Mouse (Mus musculus) left cerebral cortex, adult 9 months (tissue): Measurements from ENCODE around the gene Usp5.
"Not testable (repeated sequence)": the region's sequence is repeated elsewhere in the genome, so short reads cannot be mapped to it uniquely, and the experiment has no call there.

Source experiments
- DNase-seq, 2 experiments: peaks; one replicate each; pipeline ENCODE4 v3.0.0; 2022; ENCODE audit warnings: low spot score in 2 of 2

Usp5 gene

DNA sequence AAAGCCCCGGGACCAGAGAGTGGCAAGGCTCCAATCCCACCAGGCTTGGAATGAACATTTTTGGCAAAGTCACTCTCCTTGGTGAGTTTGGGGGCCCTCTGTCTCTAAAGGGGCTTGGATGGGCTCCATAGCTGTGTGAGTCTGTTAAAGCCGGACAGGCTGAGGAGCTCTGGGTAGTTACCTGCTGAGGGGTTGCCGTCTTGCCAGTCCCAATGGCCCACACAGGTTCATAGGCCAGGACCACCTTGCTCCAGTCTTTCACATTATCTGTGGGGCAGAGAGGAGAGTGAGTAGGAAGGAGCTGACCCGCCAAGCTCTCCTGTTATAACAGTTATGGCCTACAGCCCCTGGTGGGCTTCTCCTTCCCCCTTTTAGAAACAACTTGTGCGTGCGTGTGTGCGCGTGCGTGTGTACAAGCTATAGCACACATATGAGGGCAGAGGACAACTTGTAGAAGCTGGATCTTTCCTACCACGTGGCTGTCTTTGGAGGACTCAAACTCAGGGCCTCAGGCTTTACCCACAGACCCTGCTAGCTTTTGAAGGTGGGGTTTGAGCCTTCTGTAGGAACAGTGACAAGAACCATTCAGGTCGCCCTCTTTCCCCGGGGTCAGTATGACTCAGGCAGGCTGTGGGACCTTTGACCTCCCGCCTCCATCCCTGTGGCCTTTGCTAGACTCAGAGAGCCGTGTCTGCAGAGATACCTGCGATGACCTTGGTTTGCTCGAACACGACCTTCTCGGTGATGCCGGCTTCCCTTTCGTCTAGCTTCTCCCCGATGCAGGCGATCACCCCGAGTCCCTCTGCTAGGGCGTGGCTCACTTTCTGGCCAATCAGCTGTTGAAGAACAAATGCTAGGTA, 17.4 kb downstream of the Usp5 start:
- no peak for DNase-seq

DNA sequence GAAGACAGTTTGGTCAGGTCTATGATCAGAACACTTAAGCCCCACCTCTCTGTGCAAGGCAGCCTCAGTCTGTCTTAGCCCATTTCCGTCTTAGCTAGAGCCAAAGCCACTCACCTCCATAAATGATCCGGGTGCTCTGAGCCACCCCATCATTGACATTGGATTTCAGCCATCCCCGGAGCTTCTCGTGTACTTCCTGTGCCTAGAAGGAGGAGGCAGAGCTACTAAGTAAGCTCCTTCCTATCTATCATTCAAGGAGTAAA, 17.9 kb downstream of the Usp5 start:
- DNase-seq: no peak

DNA sequence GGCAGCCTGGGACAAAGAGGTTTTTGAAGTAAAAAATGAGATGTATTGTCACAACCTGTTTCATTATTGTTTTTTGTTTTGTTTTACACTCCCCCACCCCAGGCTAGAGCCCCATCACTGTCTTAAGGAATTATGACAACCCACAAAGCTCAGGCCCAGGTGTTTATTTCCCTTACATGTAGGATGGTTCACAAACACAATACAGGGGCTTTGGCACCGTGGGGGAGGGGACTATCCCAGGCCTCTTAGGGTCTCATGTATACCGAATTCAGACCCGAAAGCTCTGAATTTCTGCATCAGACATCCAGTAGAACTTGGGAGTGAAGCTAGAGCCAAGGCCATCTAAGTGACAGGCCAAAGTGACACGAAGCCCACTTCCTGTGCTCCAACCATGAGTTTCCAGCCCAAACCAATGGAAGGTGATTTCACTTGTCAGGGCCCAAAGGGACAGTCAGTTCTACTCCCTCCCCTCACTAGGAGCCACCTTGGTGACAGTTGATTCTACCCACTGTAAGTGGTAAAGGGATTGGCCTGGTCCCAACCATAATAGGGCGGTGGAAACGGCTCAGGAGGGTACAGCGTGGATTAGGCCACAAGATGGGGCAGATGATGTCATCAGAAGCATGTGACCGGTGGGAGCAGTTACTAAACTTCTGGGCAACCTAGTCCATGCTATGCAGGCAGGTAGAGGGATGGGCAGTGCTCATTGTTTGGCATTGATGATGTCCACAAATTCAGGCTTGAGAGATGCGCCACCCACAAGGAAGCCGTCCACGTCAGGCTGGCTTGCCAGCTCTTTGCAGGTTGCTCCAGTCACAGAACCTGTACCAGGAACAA, 18.5 kb downstream of the Usp5 start:
- not testable (repeated sequence) for DNase-seq

DNA sequence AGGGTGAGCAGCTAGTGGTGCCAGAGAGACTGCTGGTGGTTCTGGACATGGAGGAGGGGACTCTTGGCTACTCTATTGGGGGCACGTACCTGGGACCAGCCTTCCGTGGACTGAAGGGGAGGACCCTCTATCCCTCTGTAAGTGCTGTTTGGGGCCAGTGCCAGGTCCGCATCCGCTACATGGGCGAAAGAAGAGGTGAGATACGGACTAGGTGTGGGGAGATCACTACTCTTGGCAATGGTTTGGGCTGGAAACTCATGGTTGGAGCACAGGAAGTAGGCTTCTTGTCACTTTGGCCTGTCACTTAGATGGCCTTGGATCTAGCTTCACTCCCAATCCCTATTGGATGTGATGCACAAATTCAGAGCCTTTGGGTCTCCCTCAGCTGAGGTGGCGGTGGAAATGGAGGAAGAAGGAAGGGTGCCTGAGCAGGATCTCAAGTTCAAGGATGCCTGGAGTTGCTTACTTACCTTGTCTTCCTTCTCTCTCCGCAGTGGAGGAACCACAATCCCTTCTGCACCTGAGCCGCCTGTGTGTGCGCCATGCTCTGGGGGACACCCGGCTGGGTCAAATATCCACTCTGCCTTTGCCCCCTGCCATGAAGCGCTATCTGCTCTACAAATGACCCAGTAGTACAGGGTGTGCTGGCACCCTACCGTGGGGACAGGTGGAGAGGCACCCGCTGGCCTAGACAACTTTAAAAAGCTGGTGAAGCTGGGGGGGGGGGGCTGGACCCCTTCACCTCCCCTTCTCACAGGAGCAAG, 19.3 kb downstream of the Usp5 start:
- DNase-seq: no peak

DNA sequence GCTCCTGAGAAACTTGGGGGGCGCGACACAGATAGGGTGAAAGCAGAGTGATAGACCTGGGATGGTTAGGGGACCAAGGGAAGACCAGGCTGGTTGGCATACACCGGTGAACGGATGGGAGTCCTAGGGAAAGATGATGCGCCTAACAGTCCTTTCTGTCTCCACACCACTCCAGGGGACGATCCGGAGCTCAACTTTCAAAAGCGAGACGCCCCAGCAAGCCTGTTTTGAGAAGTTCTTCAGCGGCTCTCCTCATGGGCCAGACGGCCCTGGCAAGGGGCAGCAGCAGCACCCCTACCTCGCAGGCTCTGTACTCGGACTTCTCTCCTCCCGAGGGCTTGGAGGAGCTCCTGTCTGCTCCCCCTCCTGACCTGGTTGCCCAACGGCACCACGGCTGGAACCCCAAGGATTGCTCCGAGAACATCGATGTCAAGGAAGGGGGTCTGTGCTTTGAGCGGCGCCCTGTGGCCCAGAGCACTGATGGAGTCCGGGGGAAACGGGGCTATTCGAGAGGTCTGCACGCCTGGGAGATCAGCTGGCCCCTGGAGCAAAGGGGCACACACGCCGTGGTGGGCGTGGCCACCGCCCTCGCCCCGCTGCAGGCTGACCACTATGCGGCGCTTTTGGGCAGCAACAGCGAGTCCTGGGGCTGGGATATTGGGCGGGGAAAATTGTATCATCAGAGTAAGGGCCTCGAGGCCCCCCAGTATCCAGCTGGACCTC, 20.1 kb downstream of the Usp5 start:
- DNase-seq: peak in 1 of 2 experiments; percentile 69

DNA sequence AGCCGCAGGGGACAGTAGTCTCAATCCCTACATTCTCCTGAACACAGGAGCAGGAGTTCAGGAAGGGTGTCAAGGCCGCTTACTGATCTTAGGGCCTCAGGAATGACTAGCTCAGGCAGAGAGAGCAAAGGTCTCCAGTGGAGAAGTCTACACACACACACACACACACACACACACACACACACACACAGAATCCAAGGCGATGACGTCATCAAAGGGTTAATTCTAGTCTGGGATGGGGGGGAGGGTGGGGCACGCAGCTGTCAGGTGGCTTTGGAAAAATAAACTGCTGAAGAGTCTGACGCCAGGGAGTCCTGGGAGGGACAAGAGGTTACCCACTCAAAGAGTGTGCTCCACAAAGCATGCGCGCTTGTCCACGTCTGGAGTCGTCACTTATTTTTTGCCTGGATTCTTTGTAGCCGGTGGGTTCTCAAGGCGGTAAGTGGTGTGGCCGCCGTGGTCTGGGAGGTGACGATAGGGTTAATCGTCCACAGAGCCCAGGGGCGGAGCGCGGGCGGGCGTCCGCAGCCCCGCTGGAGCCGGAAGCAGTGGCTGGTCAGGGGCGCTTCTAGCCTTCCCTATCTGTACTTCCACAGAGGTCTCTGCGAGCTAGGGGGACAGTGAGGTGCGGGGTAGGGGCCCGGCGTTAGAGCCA, 20.8 kb downstream of the Usp5 start, which contains the start of gene Spsb2:
Gene Spsb2 (plus strand): TSS at position 304 of the 655 bp plus-strand sequence.
- peak in 1 of 2 experiments; percentile 38 for DNase-seq

DNA sequence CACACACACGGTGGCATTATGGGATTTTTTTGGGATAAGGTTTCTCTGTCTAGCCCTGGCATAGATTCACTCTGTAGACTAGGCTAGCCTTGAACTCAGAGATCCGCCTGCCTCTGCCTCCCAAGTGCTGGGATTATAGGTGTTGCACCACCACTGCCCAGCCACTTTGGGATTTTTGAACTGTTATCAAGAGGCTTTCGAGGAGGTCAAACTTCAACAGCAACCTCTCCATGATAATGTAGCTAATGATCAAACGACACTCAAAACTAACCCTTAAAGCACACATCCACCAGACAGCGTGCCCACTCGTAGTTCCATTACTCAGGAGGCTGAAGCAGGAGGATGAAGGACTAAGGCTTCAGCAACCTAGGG, 21.3 kb downstream of the Usp5 start:
- no peak for DNase-seq

DNA sequence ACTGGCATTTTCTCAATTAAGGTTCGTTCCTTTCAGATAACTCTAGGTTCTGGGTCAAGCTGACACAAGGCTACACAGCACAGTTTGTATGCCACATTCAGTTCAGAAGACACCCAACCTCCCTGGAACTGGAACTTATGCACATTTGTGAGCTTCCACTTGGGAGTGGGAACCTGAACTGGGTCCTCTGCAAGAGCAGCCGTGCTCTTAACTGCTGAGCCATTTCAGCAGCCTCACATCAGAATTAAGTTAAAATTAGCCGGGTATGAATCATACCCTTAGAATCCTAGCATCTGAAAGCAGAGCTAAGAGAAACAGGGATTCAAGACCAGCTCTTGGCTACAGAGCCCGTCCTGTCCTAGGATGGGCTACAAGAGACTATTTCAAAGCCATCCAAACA, 21.9 kb downstream of the Usp5 start:
- DNase-seq: peak in 1 of 2 experiments; percentile 47

DNA sequence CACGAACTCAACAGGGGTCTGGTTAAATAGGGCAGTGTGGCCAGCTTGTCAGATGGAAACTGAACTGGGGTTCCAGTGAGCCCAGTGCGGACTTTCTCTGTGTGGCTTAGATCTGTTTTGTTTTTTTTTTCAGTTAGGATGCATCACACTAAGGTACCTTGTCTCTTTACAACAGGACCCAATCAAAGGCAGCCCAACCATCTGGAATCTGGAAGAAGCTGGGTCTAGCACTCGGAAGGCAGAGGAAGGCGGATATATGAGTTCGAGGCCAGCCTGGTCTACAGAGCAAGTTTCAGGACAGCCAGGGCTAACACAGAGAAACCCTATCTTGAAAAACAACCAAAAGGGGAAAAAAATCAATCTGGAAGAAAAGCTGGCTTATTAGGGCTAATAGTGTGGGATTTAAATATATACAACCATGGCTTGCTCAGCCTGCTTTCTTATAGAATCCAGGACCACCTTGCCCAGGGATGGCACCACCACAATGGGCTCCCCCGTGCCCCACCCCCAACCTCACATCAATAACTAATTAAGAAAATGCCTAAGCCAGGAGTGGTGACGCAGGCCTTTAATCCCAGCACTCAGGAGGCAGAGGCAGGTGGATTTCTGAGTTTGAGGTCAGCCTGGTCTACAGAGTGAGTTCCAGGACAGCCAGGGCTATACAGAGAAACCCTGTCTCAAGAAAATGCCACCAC, 22.7 kb downstream of the Usp5 start:
- DNase-seq: no peak

DNA sequence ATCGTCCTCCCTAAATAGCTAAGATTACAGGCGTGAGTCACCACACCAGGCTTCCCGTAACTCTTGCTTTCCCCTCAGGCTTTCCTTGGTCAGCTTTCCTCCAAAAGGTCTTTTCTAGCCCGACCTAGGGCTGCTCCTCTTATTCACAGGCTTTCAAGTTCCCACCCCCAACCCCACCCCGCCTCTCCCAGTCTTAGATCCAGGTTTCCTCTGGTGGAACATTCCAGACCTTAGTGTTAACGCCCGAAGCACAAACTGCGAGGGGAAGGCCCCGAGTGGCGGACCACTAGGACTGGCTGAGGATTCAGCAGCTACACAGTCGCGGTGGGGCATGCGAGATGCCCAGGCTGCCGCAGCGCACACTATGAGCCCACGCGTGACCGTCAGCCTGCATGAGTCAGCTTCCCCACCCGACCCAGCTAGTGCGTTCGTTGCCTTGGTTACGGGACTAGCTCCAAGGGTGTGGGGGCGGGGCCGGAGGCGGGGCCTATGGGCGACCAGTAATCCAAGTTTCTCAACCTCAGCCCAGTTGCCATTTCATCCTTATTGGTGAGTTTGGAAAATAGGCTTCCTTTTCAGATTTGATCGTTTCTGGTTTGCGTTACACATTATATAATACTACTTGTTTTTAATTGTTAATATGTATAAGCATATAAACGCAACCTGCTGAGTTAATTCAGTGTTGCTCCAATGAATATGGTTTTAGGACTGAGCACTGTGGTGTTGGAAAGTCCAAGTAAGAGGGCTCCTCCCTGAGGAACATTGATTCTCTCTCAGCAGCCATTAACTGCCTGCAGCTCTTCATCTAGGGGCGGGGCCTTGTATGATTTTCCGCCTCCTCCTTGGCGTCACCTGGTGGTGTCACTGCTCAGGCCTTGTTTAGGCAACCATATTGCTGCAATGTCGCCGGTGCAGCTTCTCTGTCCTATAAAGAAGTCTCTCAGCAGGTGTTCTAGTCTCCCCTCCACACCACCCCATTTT, 23.7 kb downstream of the Usp5 start:
- peak; percentile 93 to 95 for DNase-seq

DNA sequence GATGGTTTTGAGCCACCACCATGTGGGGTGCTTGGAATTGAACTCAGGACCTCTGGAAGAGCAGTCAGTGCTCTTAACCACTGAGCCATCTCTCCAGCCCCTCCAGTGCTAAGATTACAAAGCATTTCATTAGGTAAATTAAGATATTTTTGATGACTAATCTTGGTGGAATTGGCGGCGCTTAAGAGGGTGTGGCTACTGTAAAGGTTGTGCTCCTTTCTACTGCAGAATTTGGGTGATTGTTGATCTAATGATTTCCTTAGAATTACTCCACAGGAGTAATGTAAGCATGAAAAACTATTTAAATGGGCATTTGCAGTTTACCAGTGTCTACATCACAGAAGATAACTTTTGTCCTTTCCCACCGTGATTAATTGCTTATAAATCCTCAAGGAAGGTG, 24.9 kb downstream of the Usp5 start:
- no peak for DNase-seq

DNA sequence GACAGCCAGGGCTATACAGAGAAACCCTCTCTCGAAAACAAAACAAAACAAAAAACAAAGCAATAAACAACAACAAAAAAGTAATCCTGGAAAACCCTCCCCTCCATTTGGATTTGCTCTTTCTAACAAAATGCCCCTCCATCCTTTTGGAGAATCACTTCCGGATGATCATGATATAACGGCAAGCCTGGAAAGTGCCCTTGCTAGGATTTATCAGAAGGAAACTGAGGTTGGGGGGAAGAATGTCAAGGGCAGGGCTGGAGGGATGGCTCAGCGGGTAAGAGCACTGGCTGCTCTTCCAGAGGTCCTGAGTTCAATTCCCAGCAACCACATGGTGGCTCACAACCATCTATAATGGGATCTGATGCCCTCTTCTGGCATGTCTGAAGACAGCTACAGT, 25.6 kb downstream of the Usp5 start:
- not testable (repeated sequence) for DNase-seq

DNA sequence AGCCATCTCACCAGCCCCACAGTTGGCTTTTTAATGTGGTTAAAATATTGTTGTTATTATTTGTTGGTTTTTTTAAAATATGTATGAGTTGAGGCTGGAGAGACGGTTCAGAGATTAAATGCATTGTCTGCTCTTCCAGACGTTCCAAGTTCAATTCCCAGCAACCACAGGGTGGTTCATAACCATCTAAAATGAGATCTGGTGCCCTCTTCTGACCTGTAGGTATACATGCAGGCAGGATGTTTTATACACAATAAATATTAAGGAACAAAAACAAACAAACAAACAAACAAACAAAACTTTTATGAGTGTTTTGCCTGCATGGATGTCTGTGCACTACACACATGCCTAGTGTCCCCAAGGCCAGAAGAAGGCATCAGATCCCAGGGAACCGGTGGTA, 26.2 kb downstream of the Usp5 start:
- no peak for DNase-seq

DNA sequence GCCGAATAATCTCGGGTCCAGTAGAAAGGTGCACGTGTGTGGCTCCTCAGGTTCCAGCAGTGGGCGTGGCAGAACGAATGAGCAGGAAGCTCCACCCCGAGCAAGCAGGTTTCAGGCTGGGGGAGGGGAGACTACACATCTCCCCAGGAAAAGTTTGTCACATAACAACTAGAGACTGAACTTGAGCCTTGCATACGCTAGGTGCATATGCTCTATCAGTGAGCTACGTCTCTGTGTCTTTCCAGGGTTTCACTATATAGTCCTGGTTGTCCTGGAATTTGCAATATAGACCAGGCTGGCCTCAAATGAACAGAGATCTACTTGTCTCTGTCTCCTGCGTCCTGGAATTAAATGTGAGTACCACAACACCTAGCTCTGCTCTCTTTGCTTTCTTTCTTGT, 26.9 kb downstream of the Usp5 start:
- not testable (repeated sequence) for DNase-seq

DNA sequence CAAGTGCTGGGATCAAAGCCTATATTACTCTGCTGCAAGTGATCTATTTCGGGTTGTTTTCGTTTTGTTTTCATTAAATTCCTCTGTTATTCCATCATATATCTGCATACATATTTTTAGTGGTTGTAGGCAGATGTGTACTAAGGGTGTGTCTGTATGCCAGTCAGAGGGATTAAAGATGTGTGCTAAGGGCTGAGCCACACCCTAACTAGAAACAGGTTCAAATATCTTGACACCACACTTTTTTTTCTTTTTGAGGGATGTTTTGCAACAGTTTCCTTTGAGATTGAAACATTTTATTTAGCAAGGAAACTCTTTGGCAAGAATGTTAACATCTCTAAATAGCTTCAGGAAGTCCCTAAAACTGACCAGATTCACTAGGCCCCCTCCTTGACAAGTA, 33.1 kb downstream of the Usp5 start:
- DNase-seq: no peak

DNA sequence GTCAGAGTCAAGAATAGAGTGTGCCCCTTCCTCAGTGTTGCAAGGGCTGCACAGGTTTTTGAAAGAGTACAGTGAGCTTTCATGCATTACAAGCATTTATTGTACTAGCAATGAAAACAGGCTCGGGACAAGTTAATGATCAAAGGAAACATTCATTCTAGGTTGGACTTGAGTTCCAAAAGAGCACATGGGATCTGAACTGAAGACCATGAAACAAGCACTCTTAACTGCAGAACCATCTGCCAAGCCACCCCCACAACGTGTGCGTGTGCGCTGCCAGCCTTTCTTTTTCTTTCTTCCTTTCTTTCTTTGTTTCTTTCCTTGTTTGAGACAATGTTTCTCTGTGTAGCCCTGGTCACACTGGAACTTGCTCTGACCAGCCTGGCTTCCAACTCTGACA, 33.5 kb downstream of the Usp5 start:
- DNase-seq: no peak

DNA sequence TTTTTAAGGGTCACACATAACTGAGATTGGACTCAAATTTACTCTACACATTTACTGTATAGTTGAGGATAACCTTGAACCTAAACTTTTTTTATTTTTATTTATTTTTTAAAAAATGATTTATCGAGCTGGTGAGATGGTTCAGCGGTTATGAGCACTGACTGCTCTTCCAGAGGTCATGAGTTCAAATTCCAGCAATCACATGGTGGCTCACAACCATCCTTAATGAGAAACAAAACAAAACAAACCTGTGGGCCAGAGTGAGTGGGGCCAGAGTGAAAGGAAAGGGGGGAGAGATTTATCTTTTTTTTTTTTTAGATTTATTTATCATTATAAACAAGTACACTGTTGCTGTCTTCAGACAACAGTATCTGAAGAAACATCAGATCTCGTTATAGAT, 37.4 kb downstream of the Usp5 start:
- no peak for DNase-seq

DNA sequence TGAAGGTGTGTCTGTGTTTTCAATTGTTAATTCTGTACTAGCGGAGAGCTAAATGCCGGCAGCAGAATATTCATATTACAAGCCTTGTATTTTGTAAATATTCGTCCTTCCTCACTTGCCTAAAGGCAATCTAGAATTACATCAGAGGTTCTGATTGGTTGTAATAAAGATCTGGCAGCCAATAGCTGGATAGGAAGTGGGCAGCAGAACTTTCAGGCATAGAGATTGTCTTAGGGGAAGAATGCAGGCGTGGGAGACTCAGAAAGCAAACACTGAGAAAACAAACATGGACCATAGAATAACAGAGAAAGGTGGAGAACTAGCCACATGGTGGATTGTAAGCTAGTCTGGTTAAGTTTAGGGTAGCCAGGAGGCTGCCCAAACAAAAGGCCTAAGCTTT, 39.2 kb downstream of the Usp5 start:
- no peak for DNase-seq

DNA sequence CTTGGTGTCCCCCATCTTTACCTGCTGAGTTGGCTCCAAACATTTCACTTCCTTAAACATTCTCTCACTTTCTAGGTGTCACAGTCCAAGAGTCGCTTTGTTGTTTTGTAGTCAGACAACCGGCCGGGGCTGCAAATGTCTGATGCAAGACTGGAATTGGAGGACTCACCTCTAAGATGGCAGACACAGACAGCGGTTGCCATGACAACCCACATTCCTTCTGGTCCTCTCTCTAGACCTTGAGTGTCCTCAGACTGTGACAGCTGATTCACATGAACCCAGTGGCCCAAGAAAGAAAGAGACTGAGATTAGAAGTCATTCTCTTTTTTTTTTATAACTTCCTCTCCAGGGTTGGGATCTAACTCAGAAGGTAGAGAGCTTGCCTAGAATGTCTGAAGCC, 39.8 kb downstream of the Usp5 start:
- no peak for DNase-seq
